Mouse (Mus musculus): ENCODE measurements around the gene Nfic. TPM values are rescaled to one million over a fixed set of nuclear protein-coding genes. Genes with fewer than 3 reads are reported as not detected.

Nfic gene
- total RNA-seq, 2 experiments from 2014 or later = 87.9 to 96.9 TPM

DNA sequence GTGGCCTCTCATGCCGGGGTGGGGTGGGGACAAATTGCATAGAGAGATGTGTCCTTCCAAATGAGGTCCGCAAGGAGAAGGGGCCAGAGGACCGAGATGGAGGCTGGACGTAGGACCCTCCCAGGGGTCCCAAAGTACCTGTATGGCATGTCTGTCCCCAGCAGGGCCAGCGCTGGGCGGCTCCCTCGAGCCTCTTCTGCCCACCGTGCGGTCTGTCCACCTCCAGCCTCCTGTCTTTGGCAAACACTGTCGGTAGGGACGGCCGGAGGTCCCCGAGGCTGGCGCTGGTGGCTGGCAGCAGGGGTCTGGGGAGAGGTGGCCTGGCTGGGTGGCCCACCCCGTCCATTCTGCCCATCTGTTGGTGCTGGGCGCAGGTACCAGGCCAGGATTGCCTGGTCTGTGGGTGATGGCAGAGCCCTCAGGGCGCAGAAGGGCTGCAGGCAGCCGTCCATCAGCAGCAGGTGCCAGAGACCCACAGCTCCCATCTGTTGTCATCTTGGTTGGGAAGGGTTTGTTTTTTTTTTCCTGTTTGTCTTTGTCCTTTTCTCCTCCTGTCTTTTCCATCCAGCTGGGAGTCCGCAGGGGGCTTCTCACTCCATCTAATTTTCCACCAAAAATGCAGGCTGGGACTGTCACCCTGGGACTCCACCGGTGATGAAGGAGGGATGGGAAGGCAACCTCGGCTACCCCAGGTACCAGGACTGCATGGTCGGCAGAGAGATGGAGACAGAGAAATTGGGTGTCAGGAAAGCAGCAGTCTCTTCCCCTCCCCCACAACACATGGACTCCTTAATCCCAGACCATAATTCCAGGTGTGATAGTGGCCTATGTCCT lies 54.8 kb downstream of the Nfic start:
- intact Hi-C loops (cut with DNase I) = no loop called here
- no peak for DNase-seq (ENCODE audit: low spot score in 2 of 2)

DNA sequence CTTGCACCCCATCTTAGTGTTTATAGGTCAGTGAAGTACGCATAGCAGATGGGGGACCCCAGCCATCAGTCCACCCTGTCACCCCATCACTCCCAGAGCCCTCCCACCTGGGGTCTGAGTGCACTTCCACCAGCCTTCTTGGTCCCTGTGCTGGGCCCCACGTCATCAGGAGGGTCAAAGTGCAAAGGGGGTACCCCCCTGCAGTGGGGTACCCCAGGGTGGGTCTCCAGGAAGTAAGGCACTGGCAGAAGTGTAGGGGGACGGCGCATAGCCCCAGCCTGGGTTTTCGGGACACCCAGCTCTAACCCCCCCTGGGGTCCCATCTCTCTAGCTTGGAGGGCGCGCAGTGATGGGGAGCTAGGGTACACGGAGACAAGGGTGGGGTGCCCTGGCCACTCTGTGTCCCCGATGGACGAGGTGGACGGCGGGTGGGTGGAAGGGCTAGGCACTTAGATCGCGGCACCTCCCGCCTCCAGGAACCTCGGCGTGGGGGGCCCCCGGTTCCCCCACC lies 55.6 kb downstream of the Nfic start:
- intact Hi-C loops (cut with DNase I) = no loop called here
- no peak for DNase-seq (ENCODE audit: low spot score in 2 of 2)

GRCm38 (mm10) chr10:81399296-81399695 lies 56.1 kb downstream of the Nfic start:
- DNase-seq (ENCODE audit: low spot score in 2 of 2) = no peak
- intact Hi-C loops (cut with DNase I) = no loop called here

DNA sequence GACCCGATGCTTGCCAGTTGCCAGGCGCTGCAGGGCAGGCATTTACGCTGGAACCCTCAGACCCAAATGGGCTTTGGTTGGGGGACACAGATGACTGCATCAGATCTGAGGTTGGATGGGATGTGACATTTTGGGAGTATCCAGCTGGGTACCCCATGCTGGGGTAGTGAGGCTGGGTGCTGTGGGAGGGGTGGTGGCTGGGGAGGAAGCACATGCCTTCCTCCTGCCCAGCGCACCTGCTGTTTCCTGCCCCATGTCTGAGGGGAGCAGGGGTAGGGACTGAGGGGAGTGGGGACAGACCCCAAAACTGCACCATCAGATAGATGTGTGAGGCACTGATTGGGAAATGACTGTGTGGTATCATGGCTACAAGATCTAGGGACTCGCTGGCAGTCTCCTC lies 58.7 kb downstream of the Nfic start:
- no peak for DNase-seq (ENCODE audit: low spot score in 2 of 2)
- intact Hi-C loops (cut with DNase I) = no loop called here

DNA sequence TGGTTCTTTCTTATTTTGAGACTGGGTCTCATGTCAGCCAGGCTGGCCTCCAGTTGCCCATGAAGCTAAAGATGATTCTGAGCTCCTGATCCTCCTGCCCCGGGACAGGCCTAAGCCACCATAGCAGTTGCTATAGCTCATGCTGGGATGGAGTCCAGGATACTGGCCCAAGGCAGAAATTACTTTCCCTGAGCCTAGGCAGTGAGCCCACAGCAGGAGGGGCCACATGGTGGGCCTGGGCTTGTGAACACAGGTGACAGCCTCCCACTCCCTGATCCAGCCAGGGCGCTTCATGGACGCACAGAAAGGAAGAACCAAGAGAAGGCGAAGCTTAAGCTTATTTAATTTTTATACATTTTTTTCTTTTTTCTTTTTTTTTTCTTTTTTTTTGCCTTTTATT lies 59.6 kb downstream of the Nfic start:
- DNase-seq (ENCODE audit: low spot score in 2 of 2) = no peak
- intact Hi-C loops (cut with DNase I) = no loop called here

- intact Hi-C loops (cut with DNase I) = no loop called here
- DNase-seq (ENCODE audit: low spot score in 2 of 2) = no peak
These were observed 60.3 kb downstream of the Nfic start for GRCm38 (mm10) chr10:81395127-81395526.

- intact Hi-C loops (cut with DNase I) = no loop called here
- DNase-seq (ENCODE audit: low spot score in 2 of 2) = no peak
These were observed 61.9 kb downstream of the Nfic start for GRCm38 (mm10) chr10:81393456-81394063.

GRCm38 (mm10) chr10:81392781-81393185 lies 62.7 kb downstream of the Nfic start, which contains the start of gene Smim24:
Gene Smim24 (plus strand): TSS chr10:81393051.
- intact Hi-C loops (cut with DNase I) = no loop called here
- no peak for DNase-seq (ENCODE audit: low spot score in 2 of 2)

DNA sequence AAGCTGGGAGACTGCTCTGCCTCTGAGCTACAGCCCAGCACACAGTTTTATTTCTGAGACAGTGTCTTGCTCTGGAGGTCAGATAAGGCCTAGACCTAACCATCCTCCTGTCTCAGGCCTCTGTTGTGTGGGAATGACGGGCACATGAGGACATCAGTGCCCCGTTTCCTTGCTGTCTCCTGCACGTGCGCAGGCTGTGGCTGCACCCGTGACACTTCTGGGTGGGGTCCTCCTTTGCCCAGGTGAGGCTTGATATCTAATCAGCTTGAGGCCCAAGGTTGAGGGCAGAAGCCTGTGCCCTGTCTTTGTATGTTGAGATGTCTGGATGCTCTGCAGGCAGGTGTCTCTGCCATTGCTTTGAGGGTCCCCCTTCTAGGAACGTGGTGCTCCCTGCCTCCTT lies 63.2 kb downstream of the Nfic start:
- DNase-seq (ENCODE audit: low spot score in 2 of 2) = no peak
- intact Hi-C loops (cut with DNase I) = no loop called here

GRCm38 (mm10) chr10:81390678-81390965 lies 64.8 kb downstream of the Nfic start:
- DNase-seq (ENCODE audit: low spot score in 2 of 2) = no peak
- intact Hi-C loops (cut with DNase I) = loop anchor here (2.0 kb wide), 1 partner anchor 58 kb away; no protein-coding TSS in a partner anchor

GRCm38 (mm10) chr10:81389801-81390677 lies 65.4 kb downstream of the Nfic start:
- peak; percentile 64 to 76 for DNase-seq (ENCODE audit: low spot score in 2 of 2)
- intact Hi-C loops (cut with DNase I) = loop anchor here (2.0 kb wide), 1 partner anchor 59 kb away; no protein-coding TSS in a partner anchor

DNA sequence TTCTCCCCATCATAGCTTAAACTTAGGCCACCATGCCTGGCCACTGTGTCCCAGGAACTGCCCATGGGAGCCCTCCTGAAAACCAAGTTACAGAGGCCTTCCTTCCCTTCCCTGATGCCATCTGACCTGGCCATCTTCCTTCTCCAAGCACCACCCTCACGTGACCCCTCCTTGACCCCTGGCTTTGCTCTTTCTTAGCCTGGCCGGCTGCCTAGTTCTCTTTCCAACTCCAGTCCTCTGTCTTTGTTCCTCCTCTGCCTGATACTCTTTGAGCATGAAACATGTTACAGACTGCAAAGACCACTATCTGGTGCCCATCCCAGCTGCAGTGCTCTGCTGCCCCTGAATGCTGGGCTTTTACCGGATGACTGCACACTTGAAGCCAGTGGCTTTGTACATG lies 66.1 kb downstream of the Nfic start:
- intact Hi-C loops (cut with DNase I) = no loop called here
- no peak for DNase-seq (ENCODE audit: low spot score in 2 of 2)

- DNase-seq (ENCODE audit: low spot score in 2 of 2) = no peak
- intact Hi-C loops (cut with DNase I) = no loop called here
These were observed 66.9 kb downstream of the Nfic start, which contains the start of gene Gm48552 for GRCm38 (mm10) chr10:81388505-81389055. Gene Gm48552 (plus strand): TSS chr10:81389005.

DNA sequence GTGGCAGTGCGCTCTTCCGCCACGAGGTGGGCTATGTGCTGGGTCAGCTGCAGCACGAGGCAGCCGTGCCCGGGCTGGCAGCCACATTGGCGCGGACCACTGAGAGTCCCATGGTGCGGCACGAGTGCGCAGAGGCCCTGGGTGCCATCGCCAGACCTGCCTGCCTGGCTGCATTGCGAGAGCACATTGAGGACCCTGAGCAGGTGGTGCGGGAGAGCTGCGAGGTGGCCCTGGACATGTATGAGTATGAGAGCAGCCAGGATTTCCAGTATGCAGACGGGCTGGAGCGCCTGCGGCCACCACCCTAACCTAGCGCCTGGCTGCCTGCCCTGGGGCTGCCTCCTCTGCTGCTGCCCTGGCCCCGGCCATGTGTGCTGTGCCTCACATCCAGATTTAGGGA lies 67.7 kb downstream of the Nfic start:
- intact Hi-C loops (cut with DNase I) = no loop called here

DNA sequence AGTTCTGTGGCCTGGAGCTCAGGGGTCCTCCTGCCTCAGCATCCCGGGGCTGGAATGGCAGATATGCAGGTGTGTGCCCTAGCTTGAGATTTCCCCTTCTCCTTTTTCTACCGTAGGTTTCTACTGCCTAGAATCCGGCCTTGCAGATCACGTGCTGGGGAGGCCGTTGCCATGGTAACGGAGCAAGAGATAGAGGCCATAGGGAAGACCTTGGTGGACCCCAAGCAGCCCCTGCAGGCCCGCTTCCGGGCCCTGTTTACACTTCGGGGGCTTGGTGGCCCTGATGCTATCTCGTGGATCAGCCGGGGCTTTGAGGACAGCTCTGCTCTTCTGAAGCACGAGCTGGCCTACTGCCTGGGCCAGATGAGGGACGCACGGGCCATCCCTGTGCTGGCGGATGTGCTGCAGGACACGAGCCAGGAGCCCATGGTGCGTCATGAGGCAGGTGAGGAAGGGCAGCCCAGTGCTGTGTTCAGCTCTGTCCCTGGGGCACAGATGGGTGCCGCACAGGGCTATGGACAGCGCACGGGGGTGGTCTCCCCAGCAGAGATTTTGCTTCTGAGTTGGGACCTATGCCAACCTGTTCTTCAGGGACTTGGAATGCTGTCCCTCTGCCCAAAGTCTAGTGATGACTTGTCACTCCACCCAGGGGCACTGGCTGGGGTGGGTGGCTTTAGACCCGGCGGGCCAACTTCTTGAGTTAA lies 69.7 kb downstream of the Nfic start:
- no peak for DNase-seq (ENCODE audit: low spot score in 2 of 2)
- intact Hi-C loops (cut with DNase I) = no loop called here

More for the DNA sequence above, 67.7 kb downstream of the Nfic start:
- no peak for DNase-seq (ENCODE audit: low spot score in 2 of 2)

DNA sequence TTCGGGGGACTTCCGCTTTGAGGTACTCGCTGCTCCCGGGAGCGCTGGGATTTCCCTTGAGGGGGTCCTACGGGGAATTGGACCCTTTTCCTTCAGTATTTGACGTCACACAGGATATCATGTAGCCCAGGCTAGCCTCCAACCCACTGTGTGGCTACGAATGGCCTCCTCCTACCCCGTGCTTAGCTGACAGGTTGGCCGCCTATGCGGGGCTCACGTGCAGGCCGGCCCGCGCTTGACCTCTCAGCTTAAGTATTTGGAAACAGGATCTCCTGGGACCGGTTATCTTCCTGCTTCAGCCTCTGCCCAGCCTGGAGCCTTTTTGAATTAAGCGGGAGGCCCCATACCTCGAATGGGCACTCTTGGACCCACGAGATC lies 70.8 kb downstream of the Nfic start:
- DNase-seq (ENCODE audit: low spot score in 2 of 2) = no peak
- intact Hi-C loops (cut with DNase I) = no loop called here

GRCm38 (mm10) chr10:81383802-81384604 lies 71.4 kb downstream of the Nfic start, which contains the start of the genes Dohh and Gm48551:
Gene Dohh (plus strand): TSS chr10:81384428.
Gene Gm48551 (plus strand): TSS chr10:81384466.
- intact Hi-C loops (cut with DNase I) = no loop called here
- DNase-seq (ENCODE audit: low spot score in 2 of 2) = peak; percentile 96 to 98

GRCm38 (mm10) chr10:81382039-81382438 lies 73.4 kb downstream of the Nfic start:
- no peak for DNase-seq (ENCODE audit: low spot score in 2 of 2)
- intact Hi-C loops (cut with DNase I) = no loop called here
